Mouse (Mus musculus) erythroblast, embryonic 14.5 days (primary cell): ENCODE data around the gene Spag17.

Source experiments
- GATA1 ChIP-seq: IDR thresholded peaks from 2 replicates; pipeline ENCODE4 v1.6.1; 2012; ENCODE audit warnings: low read length, inconsistent platforms, mixed read lengths
- TAL1 ChIP-seq: IDR thresholded peaks from 3 replicates; pipeline ENCODE4 v1.6.1; 2012; ENCODE audit warnings: low read length, inconsistent platforms, mixed read lengths

- TF ChIP-seq GATA1 (no peak), TAL1 (no peak)
Observed at GRCm38 (mm10) chr3:99854595-99854994, 30.6 kb upstream of the Spag17 start.
